Mouse (Mus musculus) small intestine, adult 2 months (tissue): ENCODE results near the gene Sec14l4.

ENCODE experiments used
- CTCF ChIP-seq: fragments of 200-500 bp; IDR thresholded peaks from 2 replicates; pipeline ENCODE4 v1.5.1; 2012; ENCODE audit warnings: low read depth, mild to moderate bottlenecking, control low read depth, inconsistent platforms, low read length, moderate library complexity, mixed read lengths; ENCODE audit not compliant: insufficient replicate concordance, insufficient read length; ENCODE audit errors: extremely low read depth
- POLR2A ChIP-seq: fragments of 200-500 bp; IDR thresholded peaks from 2 replicates; pipeline ENCODE4 v1.6.1; 2012; ENCODE audit warnings: low read depth, mild to moderate bottlenecking, control low read depth, inconsistent platforms, low read length, moderate library complexity

DNA sequence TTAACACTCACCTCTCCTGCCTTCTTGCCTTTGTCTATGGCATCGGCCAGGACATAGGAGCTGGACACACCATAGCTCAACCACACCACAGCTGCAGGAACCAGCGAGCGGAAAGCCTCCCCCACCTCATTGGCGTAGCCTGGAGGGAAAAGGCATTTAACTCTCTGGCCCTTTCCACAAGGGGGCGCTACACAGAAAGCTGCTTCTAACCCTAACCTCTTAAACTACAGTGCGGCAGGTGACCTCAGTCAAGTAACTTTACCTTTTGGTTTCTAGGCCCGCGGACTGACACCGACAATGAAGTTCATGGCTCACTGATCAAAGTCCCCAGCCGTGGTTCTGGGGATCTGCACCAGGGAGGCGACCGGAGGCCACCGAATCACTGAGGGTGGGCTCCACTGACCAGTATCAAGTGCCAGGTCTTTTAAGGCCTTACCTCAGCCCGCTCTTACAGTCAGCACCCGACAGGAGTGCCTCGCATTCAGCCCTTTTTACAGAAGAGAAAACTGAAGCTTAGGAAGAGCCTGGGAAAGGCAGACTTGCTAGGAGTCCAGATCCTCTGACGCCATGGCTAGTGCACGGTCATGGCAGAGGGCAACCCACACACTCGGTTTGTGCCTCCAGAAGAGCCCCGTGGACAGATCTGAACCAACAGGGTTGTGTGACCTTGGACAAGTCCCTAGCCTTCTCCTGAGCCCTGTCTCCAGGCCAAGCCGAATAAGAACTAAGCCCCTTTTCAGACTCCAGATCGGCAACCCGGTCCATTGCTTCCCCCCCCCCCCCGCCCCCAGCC, 63.3 kb downstream of the Sec14l4 start:
- TF ChIP-seq CTCF, result peak; percentile 86; the same call in 1 of the 2 replicates
- TF ChIP-seq POLR2A, result peak; percentile 45
